Mouse (Mus musculus) G1E-ER4 (cell line): ENCODE data around the gene Slx4ip. TPM values are rescaled to one million over a fixed set of nuclear protein-coding genes. Genes with fewer than 3 reads are reported as not detected.

Source experiments
- GATA1 ChIP-seq: IDR thresholded peaks from one replicate; pipeline ENCODE4 v1.8.0; 2012; ENCODE audit warnings: low read length, inconsistent platforms
- polyA plus RNA-seq: library from polyadenylated mRNA; stranded (reverse); fragments of >175 nt; gene quantifications from 2 replicates; pipeline ENCODE4 v1.2.3, GENCODE M21; 2012

Gene Slx4ip
- polyA plus RNA-seq, 1 experiment, result 0.43 TPM

- TF ChIP-seq GATA1, result no peak
These were observed 188.8 kb downstream of the Slx4ip start for GRCm38 (mm10) chr2:137079721-137080320.

GRCm38 (mm10) chr2:137080468-137080867 lies 189.4 kb downstream of the Slx4ip start:
- no peak for TF ChIP-seq GATA1

- TF ChIP-seq GATA1, result no peak
These were observed 190.0 kb downstream of the Slx4ip start for GRCm38 (mm10) chr2:137081001-137081400.

- TF ChIP-seq GATA1, result no peak
These were observed 192.0 kb downstream of the Slx4ip start for GRCm38 (mm10) chr2:137082896-137083620.

GRCm38 (mm10) chr2:137085257-137085656 lies 194.2 kb downstream of the Slx4ip start:
- TF ChIP-seq GATA1, result no peak

GRCm38 (mm10) chr2:137086621-137087395 lies 195.8 kb downstream of the Slx4ip start:
- no peak for TF ChIP-seq GATA1

GRCm38 (mm10) chr2:137087705-137088104 lies 196.7 kb downstream of the Slx4ip start:
- TF ChIP-seq GATA1, result no peak

GRCm38 (mm10) chr2:137091766-137092522 lies 200.9 kb downstream of the Slx4ip start:
- no peak for TF ChIP-seq GATA1

GRCm38 (mm10) chr2:137092523-137093297 lies 201.7 kb downstream of the Slx4ip start:
- no peak for TF ChIP-seq GATA1

- TF ChIP-seq GATA1, result no peak
These were observed 202.2 kb downstream of the Slx4ip start for GRCm38 (mm10) chr2:137093298-137093630.

GRCm38 (mm10) chr2:137094301-137094700 lies 203.3 kb downstream of the Slx4ip start:
- no peak for TF ChIP-seq GATA1

GRCm38 (mm10) chr2:137096981-137097460 lies 206.0 kb downstream of the Slx4ip start:
- no peak for TF ChIP-seq GATA1

- TF ChIP-seq GATA1, result no peak
These were observed 207.4 kb downstream of the Slx4ip start for GRCm38 (mm10) chr2:137098269-137099035.

- no peak for TF ChIP-seq GATA1
These were observed 208.3 kb downstream of the Slx4ip start for GRCm38 (mm10) chr2:137099211-137099734.
